Mouse (Mus musculus) kidney, adult 2 months (tissue): ENCODE results near the gene Bclaf3.

Experiments
- CTCF ChIP-seq: fragments of 200-500 bp; conservative IDR thresholded peaks from 2 replicates; pipeline ENCODE4 v1.5.1; 2011; ENCODE audit warnings: low read depth, mild to moderate bottlenecking, control low read depth, low read length, moderate library complexity, mixed read lengths; ENCODE audit not compliant: insufficient read depth, insufficient read length
- POLR2A ChIP-seq: fragments of 200-500 bp; IDR thresholded peaks from one replicate; pipeline ENCODE4 v1.6.1; 2011; ENCODE audit warnings: low read depth, low read length, control low read depth

GRCm38 (mm10) chrX:159532427-159532810 lies 5.9 kb downstream of the Bclaf3 start:
- peak; percentile 76 for TF ChIP-seq CTCF
- no peak for TF ChIP-seq POLR2A
